ENCODE assay signal across 8 mouse cellular contexts in the genomic region with DNA sequence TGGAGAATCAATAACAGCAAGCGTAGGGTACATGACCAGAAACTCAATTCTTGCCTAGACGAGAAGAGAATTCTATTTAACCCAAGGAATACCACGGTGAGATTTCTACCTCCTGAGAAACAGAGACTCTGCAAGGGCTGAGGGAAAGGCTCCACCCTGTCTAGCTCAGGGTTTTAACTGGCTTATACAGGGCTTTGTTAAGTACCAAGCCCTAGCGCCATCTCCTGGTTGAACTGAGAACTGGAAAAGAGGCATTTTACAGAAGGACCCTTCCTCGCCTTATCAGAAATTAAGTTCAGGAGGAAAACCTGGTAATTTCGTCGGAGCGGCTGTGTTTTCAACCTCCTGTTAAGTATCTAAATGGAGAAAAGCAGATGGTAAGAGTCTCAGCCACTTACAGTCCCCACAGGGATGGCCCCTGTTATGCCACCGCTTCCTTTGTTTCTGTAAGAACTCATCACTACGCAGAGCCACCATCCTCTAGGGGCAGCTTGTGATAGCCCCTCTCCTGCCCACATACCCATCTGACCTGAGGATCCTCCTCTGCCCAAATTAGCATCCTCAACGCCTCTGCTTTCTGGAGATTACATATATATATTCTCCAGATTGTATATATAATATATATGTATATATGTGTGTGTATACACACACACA.
DNase-seq lines count a peak whose midpoint lies in the region; ATAC-seq and TF ChIP-seq lines count a peak whose summit lies in the region.

No protein-coding gene starts in this region.

- H3K4me2 ChIP-seq in intestine, postnatal 0 days (replicated peaks; ENCODE audit: low read depth): no peak overlapping the region
- peak overlapping the region; percentile 26 for H3K4me2 ChIP-seq in midbrain, embryonic 14.5 days (ENCODE audit: low read length)
- H3K4me2 ChIP-seq in stomach, postnatal 0 days (replicated peaks; ENCODE audit: low read depth): no peak overlapping the region

- H3K9ac ChIP-seq in intestine, postnatal 0 days (ENCODE audit: low read depth, low read length): no peak overlapping the region
- H3K9ac ChIP-seq in midbrain, embryonic 14.5 days (replicated peaks; ENCODE audit: low read length): no peak overlapping the region
- H3K9ac ChIP-seq in stomach, postnatal 0 days (ENCODE audit: low read length): no peak overlapping the region

- intact Hi-C loops in left cerebral cortex, postnatal 36 days (cut with DNase I): loop anchor here (2.0 kb wide), 1 partner anchor 323 kb away; no protein-coding TSS in a partner anchor

- H3K4me3 ChIP-seq in intestine, postnatal 0 days (ENCODE audit: low read depth, low read length): no peak overlapping the region
- H3K4me3 ChIP-seq in midbrain, embryonic 14.5 days (replicated peaks; ENCODE audit: low read depth, low read length): no peak overlapping the region
- no peak overlapping the region for H3K4me3 ChIP-seq in stomach, postnatal 0 days (ENCODE audit: low read depth, low read length)

- DNase-seq in thymus, postnatal 0 days (ENCODE audit: low spot score): peak; percentile 42
- no peak for DNase-seq in thymus, postnatal 36 days
- peak; percentile 91 for DNase-seq in embryo, embryonic 11 days
- peak; percentile 67 to 72 for DNase-seq in left cerebral cortex, postnatal 36 days (ENCODE audit: low spot score in 2 of 2)
- peak; percentile 97 for DNase-seq in midbrain, embryonic 14.5 days
- DNase-seq in stomach, postnatal 0 days (ENCODE audit: low spot score): peak; percentile 51

- 45% methylated on average over 11 of the region's 11 CpGs for WGBS in intestine, postnatal 0 days
- WGBS in midbrain, embryonic 14.5 days: 24% methylated on average over 11 of the region's 11 CpGs
- WGBS in stomach, postnatal 0 days: 44% methylated on average over 11 of the region's 11 CpGs

- no peaks in the 10 kb centered on the region for H3K4me1 ChIP-seq in intestine, postnatal 0 days (replicated peaks; ENCODE audit: control insufficient read depth, insufficient read depth, low read length)
- H3K4me1 ChIP-seq in midbrain, embryonic 14.5 days (ENCODE audit: control insufficient read depth, insufficient read depth, low read length): peaks cover 12% of the 10 kb centered on the region
- no peaks in the 10 kb centered on the region for H3K4me1 ChIP-seq in stomach, postnatal 0 days (replicated peaks; ENCODE audit: control insufficient read depth, insufficient read depth)

- no peak for TF ChIP-seq EP300 in stomach, postnatal 0 days (optimal IDR thresholded peaks at IDR 0.05)

- H3K9me3 ChIP-seq in intestine, postnatal 0 days (ENCODE audit: control insufficient read depth): peaks cover 7% of the 10 kb centered on the region; the same call in 1 of the 2 replicates
- 0 out of 2 replicates have a peak, but pooled peaks cover 7% of the 10 kb centered on the region for H3K9me3 ChIP-seq in midbrain, embryonic 14.5 days (ENCODE audit: control insufficient read depth, low read length)
- H3K9me3 ChIP-seq in stomach, postnatal 0 days (ENCODE audit: control insufficient read depth, low read length): no peaks in the 10 kb centered on the region

- H3K36me3 ChIP-seq in intestine, postnatal 0 days (ENCODE audit: control insufficient read depth, insufficient read depth): no peaks in the 10 kb centered on the region
- no peaks in the 10 kb centered on the region for H3K36me3 ChIP-seq in midbrain, embryonic 14.5 days (ENCODE audit: control insufficient read depth, insufficient read depth, low read length)
- H3K36me3 ChIP-seq in stomach, postnatal 0 days (ENCODE audit: control insufficient read depth, insufficient read depth, low read length): no peaks in the 10 kb centered on the region

- no peaks in the 10 kb centered on the region for H3K27me3 ChIP-seq in intestine, postnatal 0 days (replicated peaks; ENCODE audit: control insufficient read depth, insufficient read depth, low read length)
- H3K27me3 ChIP-seq in midbrain, embryonic 14.5 days (ENCODE audit: control insufficient read depth, insufficient read depth, low read length): no peaks in the 10 kb centered on the region
- no peaks in the 10 kb centered on the region for H3K27me3 ChIP-seq in stomach, postnatal 0 days (ENCODE audit: control insufficient read depth, insufficient read depth, low read length)

- TF ChIP-seq CTCF in intestine, postnatal 0 days (IDR thresholded peaks at IDR 0.05; ENCODE audit: low read depth): peak; percentile 82
- TF ChIP-seq CTCF in stomach, postnatal 0 days (IDR thresholded peaks at IDR 0.05; ENCODE audit: low read depth): peak; percentile 89

- no peak overlapping the region for H3K27ac ChIP-seq in intestine, postnatal 0 days (ENCODE audit: low read depth, low read length)
- H3K27ac ChIP-seq in midbrain, embryonic 14.5 days (replicated peaks; ENCODE audit: low read depth, low read length): 0 out of 2 replicates have a peak overlapping the region, but pooled peaks have one; percentile 16
- no peak overlapping the region for H3K27ac ChIP-seq in stomach, postnatal 0 days (replicated peaks)

- ATAC-seq in granulocyte monocyte progenitor cell, adult 5-6 weeks (replicated peaks; ENCODE audit: poor library complexity, severe bottlenecking): 0 out of 2 replicates have a peak, but pooled peaks have one; percentile 27
- ATAC-seq in intestine, postnatal 0 days: no peak
- ATAC-seq in midbrain, embryonic 14.5 days (ENCODE audit: low FRiP score, low TSS enrichment): peak; percentile 84
- peak; percentile 65 for ATAC-seq in stomach, postnatal 0 days (ENCODE audit: low FRiP score, low TSS enrichment)

Comparison
In these comparisons a context has a peak if more than half of its experiments do, and no peak if none do; other contexts are left out.
1. DNase-seq: peak in thymus, postnatal 0 days (single experiment), embryo, embryonic 11 days (single experiment), left cerebral cortex, postnatal 36 days (2 of 2), midbrain, embryonic 14.5 days (single experiment) and stomach, postnatal 0 days (single experiment); none in thymus, postnatal 36 days (0 of 2).